Mouse (Mus musculus): ENCODE results near the gene Tarm1. TPM values are rescaled to one million over a fixed set of nuclear protein-coding genes. Genes with fewer than 3 reads are reported as not detected.

The Tarm1 gene
- polyA plus RNA-seq, 1 experiment: 2.9 TPM

GRCm38 (mm10) chr7:3468614-3469013 is 33.8 kb downstream of the Tarm1 start:
- TF ChIP-seq CTCF (conservative IDR thresholded peaks at IDR 0.05; ENCODE audit: insufficient read depth, insufficient read length, low read depth, low read length): no peak
- no peak for TF ChIP-seq POLR2A (IDR thresholded peaks at IDR 0.05; ENCODE audit: low read depth, low read length)
- Histone ChIP-seq H3K4me3 (ENCODE audit: insufficient read depth, low read depth, low read length) (no peak overlapping the region), H3K36me3 (ENCODE audit: control insufficient read depth, insufficient read depth, low read length) (no peaks in the 10 kb centered on the region), H3K27me3 (replicated peaks; ENCODE audit: control insufficient read depth, insufficient read depth, low read length) (no peaks in the 10 kb centered on the region), H3K27ac (ENCODE audit: insufficient read depth, low read depth, low read length) (no peak overlapping the region), H3K4me1 (ENCODE audit: control insufficient read depth, insufficient read depth, low read length) (no peaks in the 10 kb centered on the region)
- WGBS: 50% methylated on average over 2 of the region's 2 CpGs
- DNase-seq: no peak

- WGBS: 84% methylated on average over 4 of the region's 4 CpGs
- H3K4me1 ChIP-seq (ENCODE audit: control insufficient read depth, insufficient read depth, low read length): no peaks in the 10 kb centered on the region
- DNase-seq: no peak
- no peak overlapping the region for H3K4me3 ChIP-seq (ENCODE audit: insufficient read depth, low read depth, low read length)
- TF ChIP-seq POLR2A (IDR thresholded peaks at IDR 0.05; ENCODE audit: low read depth, low read length) (no peak), CTCF (conservative IDR thresholded peaks at IDR 0.05; ENCODE audit: insufficient read depth, insufficient read length, low read depth, low read length) (no peak)
- no peaks in the 10 kb centered on the region; the same call in 1 of the 2 replicates for H3K27me3 ChIP-seq (replicated peaks; ENCODE audit: control insufficient read depth, insufficient read depth, low read length)
- no peak overlapping the region for H3K27ac ChIP-seq (ENCODE audit: insufficient read depth, low read depth, low read length)
- H3K36me3 ChIP-seq (ENCODE audit: control insufficient read depth, insufficient read depth, low read length): no peaks in the 10 kb centered on the region
Measured at GRCm38 (mm10) chr7:3463306-3463705, 39.1 kb downstream of the Tarm1 start.

- 84% methylated on average over 8 of the region's 8 CpGs for WGBS
- no peak for DNase-seq
- no peaks in the 10 kb centered on the region for H3K4me1 ChIP-seq (ENCODE audit: control insufficient read depth, insufficient read depth, low read length)
- H3K27ac ChIP-seq (ENCODE audit: insufficient read depth, low read depth, low read length): no peak overlapping the region
- H3K36me3 ChIP-seq (ENCODE audit: control insufficient read depth, insufficient read depth, low read length): no peaks in the 10 kb centered on the region
- H3K27me3 ChIP-seq (replicated peaks; ENCODE audit: control insufficient read depth, insufficient read depth, low read length): no peaks in the 10 kb centered on the region; the same call in 1 of the 2 replicates
- H3K4me3 ChIP-seq (ENCODE audit: insufficient read depth, low read depth, low read length): no peak overlapping the region
- no peak for TF ChIP-seq POLR2A (IDR thresholded peaks at IDR 0.05; ENCODE audit: low read depth, low read length)
- no peak for TF ChIP-seq CTCF (conservative IDR thresholded peaks at IDR 0.05; ENCODE audit: insufficient read depth, insufficient read length, low read depth, low read length)
Measured at GRCm38 (mm10) chr7:3460261-3460660, 42.2 kb downstream of the Tarm1 start.

GRCm38 (mm10) chr7:3457841-3458217 is 44.6 kb downstream of the Tarm1 start:
- TF ChIP-seq POLR2A (IDR thresholded peaks at IDR 0.05; ENCODE audit: low read depth, low read length): no peak
- TF ChIP-seq CTCF (conservative IDR thresholded peaks at IDR 0.05; ENCODE audit: insufficient read depth, insufficient read length, low read depth, low read length): no peak
- no peak for DNase-seq
- no peak overlapping the region for H3K27ac ChIP-seq (ENCODE audit: insufficient read depth, low read depth, low read length)
- no peaks in the 10 kb centered on the region; the same call in 1 of the 2 replicates for H3K27me3 ChIP-seq (replicated peaks; ENCODE audit: control insufficient read depth, insufficient read depth, low read length)
- H3K4me1 ChIP-seq (ENCODE audit: control insufficient read depth, insufficient read depth, low read length): no peaks in the 10 kb centered on the region
- no peaks in the 10 kb centered on the region for H3K36me3 ChIP-seq (ENCODE audit: control insufficient read depth, insufficient read depth, low read length)
- 67% methylated on average over 9 of the region's 9 CpGs for WGBS
- no peak overlapping the region for H3K4me3 ChIP-seq (ENCODE audit: insufficient read depth, low read depth, low read length)

- H3K4me3 ChIP-seq (ENCODE audit: insufficient read depth, low read depth, low read length): no peak overlapping the region
- DNase-seq: no peak
- no peak for TF ChIP-seq POLR2A (IDR thresholded peaks at IDR 0.05; ENCODE audit: low read depth, low read length)
- TF ChIP-seq CTCF (conservative IDR thresholded peaks at IDR 0.05; ENCODE audit: insufficient read depth, insufficient read length, low read depth, low read length): no peak
- no peaks in the 10 kb centered on the region for H3K4me1 ChIP-seq (ENCODE audit: control insufficient read depth, insufficient read depth, low read length)
- WGBS: 85% methylated on average over 10 of the region's 10 CpGs
- no peak overlapping the region for H3K27ac ChIP-seq (ENCODE audit: insufficient read depth, low read depth, low read length)
- H3K27me3 ChIP-seq (replicated peaks; ENCODE audit: control insufficient read depth, insufficient read depth, low read length): no peaks in the 10 kb centered on the region; the same call in 1 of the 2 replicates
- no peaks in the 10 kb centered on the region for H3K36me3 ChIP-seq (ENCODE audit: control insufficient read depth, insufficient read depth, low read length)
Measured at GRCm38 (mm10) chr7:3457111-3457840, 45.1 kb downstream of the Tarm1 start.

GRCm38 (mm10) chr7:3453486-3454183 is 48.8 kb downstream of the Tarm1 start:
- no peaks in the 10 kb centered on the region for H3K4me1 ChIP-seq (ENCODE audit: control insufficient read depth, insufficient read depth, low read length)
- TF ChIP-seq CTCF (conservative IDR thresholded peaks at IDR 0.05; ENCODE audit: insufficient read depth, insufficient read length, low read depth, low read length) (no peak), POLR2A (IDR thresholded peaks at IDR 0.05; ENCODE audit: low read depth, low read length) (no peak)
- 47% methylated on average over 10 of the region's 11 CpGs for WGBS
- H3K27ac ChIP-seq (ENCODE audit: insufficient read depth, low read depth, low read length): no peak overlapping the region
- H3K4me3 ChIP-seq (ENCODE audit: insufficient read depth, low read depth, low read length): no peak overlapping the region
- no peaks in the 10 kb centered on the region for H3K27me3 ChIP-seq (replicated peaks; ENCODE audit: control insufficient read depth, insufficient read depth, low read length)
- no peaks in the 10 kb centered on the region for H3K36me3 ChIP-seq (ENCODE audit: control insufficient read depth, insufficient read depth, low read length)
- DNase-seq: no peak

GRCm38 (mm10) chr7:3452821-3453485 is 49.5 kb downstream of the Tarm1 start:
- Histone ChIP-seq H3K4me1 (ENCODE audit: control insufficient read depth, insufficient read depth, low read length) (no peaks in the 10 kb centered on the region), H3K27me3 (replicated peaks; ENCODE audit: control insufficient read depth, insufficient read depth, low read length) (no peaks in the 10 kb centered on the region), H3K27ac (ENCODE audit: insufficient read depth, low read depth, low read length) (no peak overlapping the region), H3K36me3 (ENCODE audit: control insufficient read depth, insufficient read depth, low read length) (no peaks in the 10 kb centered on the region), H3K4me3 (ENCODE audit: insufficient read depth, low read depth, low read length) (no peak overlapping the region)
- 60% methylated on average over 12 of the region's 12 CpGs for WGBS
- DNase-seq: no peak
- TF ChIP-seq POLR2A (IDR thresholded peaks at IDR 0.05; ENCODE audit: low read depth, low read length) (no peak), CTCF (conservative IDR thresholded peaks at IDR 0.05; ENCODE audit: insufficient read depth, insufficient read length, low read depth, low read length) (no peak)
